Mouse (Mus musculus) forebrain, embryonic 12.5 days (tissue): ENCODE measurements around the gene Mtx1. TPM values are rescaled to one million over a fixed set of nuclear protein-coding genes. Genes with fewer than 3 reads are reported as not detected.

Source experiments
- ATAC-seq: fragments of 200-750 bp; cut with Nextera tagmentation; 2 replicates; pipeline ENCODE4 v1.8.0; 2017; ENCODE audit warnings: moderate TSS enrichment; ENCODE audit not compliant: low FRiP score
- H3K27ac ChIP-seq: fragments of 300-500 bp; sonication (generic); 2 replicates; pipeline ENCODE4 v1.5.1; 2016; ENCODE audit warnings: mild to moderate bottlenecking
- H3K27me3 ChIP-seq: fragments of 300-500 bp; sonication (generic); 2 replicates; pipeline ENCODE4 v1.6.1; 2016; ENCODE audit warnings: mild to moderate bottlenecking
- H3K36me3 ChIP-seq: fragments of 300-500 bp; sonication (generic); replicated peaks from 2 replicates; pipeline ENCODE4 v1.6.1; 2016; ENCODE audit warnings: mild to moderate bottlenecking
- H3K4me1 ChIP-seq: fragments of 300-500 bp; sonication (generic); 2 replicates; pipeline ENCODE4 v1.6.1; 2016
- H3K4me2 ChIP-seq: fragments of 300-500 bp; sonication (generic); 2 replicates; pipeline ENCODE4 v1.6.1; 2016; ENCODE audit warnings: mild to moderate bottlenecking, moderate library complexity
- H3K4me3 ChIP-seq: fragments of 300-500 bp; sonication (generic); replicated peaks from 2 replicates; pipeline ENCODE4 v1.5.1; 2016; ENCODE audit warnings: mild to moderate bottlenecking
- H3K9ac ChIP-seq: fragments of 300-500 bp; sonication (generic); 2 replicates; pipeline ENCODE4 v1.6.1; 2016; ENCODE audit warnings: mild to moderate bottlenecking
- H3K9me3 ChIP-seq: fragments of 300-500 bp; sonication (generic); 2 replicates; pipeline ENCODE4 v1.6.1; 2016
- WGBS: fragments of 180-500 bp; shearing (Covaris S2); methylation state at CpG from one replicate; pipeline ENCODE4 v1.1.7; 2016; 5-methylcytosine and 5-hydroxymethylcytosine counted together
- polyA plus RNA-seq: library from polyadenylated mRNA; unstranded; fragments of >200 nt; fragmentation: Nextera tagmentation; extraction: Ambion mirVana; gene quantifications from 2 replicates; pipeline ENCODE4 v1.2.1, GENCODE M21; 2016

The Mtx1 gene
- polyA plus RNA-seq, 1 experiment from 2014 or later, result 194 TPM

DNA sequence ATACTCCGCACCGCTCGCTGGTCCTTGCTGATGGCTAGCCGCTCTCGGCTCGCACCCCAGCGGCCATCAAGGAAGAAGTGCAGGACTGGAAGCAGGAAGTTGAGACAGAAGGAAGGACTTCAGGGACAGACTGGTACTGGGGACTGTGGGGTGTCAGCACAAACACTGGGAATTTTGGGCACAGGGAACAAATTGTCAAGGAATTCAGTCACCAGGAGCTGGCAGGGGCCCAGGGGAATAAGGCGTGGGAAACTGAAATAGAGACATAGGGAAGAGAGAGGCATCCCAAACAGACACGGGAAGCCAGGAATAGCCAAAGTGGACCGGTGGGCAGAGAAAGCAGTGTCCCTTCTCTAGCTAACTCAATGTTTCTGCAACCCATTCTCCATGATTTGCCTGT is 9.6 kb upstream of the Mtx1 start:
- Histone ChIP-seq H3K4me1 (no peaks in the 10 kb centered on the region), H3K4me3 (no peak overlapping the region), H3K27me3 (no peaks in the 10 kb centered on the region), H3K27ac (no peak overlapping the region), H3K9me3 (no peaks in the 10 kb centered on the region), H3K36me3 (peaks cover 79% of the 10 kb centered on the region), H3K9ac (no peak overlapping the region), H3K4me2 (no peak overlapping the region)
- WGBS, result 88% methylated on average over 10 of the region's 10 CpGs
- no peak for ATAC-seq

DNA sequence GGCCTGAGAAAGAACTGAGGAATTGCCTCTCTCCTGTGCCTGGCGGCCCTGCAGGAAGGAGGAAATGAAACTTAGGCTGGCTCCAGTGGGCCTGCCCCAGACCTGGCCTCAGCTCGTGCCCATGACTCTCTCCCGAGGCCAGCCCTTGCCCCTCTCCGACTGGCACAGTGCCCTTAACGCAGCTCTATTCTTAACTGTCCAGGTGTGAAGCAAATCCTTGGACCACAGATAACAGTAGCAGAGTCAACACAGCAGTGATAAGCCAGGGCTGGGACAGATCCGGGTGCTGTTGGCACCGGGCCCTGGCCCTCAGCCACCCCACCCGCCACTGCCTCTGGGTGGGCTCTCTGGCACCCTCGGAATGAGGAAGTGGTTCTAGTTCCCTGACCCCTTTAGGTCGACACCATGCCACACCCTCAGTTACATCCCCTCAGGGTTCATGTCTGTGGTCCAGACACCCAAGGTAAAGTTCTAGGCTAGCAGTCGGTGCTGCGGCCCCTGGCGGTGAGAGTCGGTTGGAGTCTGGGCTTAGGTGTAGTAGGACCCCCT is 6.7 kb upstream of the Mtx1 start:
- Histone ChIP-seq H3K27ac (peak overlapping the region; percentile 13; the same call in 1 of the 2 replicates), H3K9me3 (no peaks in the 10 kb centered on the region), H3K9ac (no peak overlapping the region), H3K27me3 (no peaks in the 10 kb centered on the region), H3K36me3 (peaks cover 56% of the 10 kb centered on the region), H3K4me1 (peaks cover 5% of the 10 kb centered on the region; the same call in 1 of the 2 replicates), H3K4me3 (no peak overlapping the region), H3K4me2 (no peak overlapping the region)
- no peak for ATAC-seq
- 90% methylated on average over 14 of the region's 14 CpGs for WGBS

DNA sequence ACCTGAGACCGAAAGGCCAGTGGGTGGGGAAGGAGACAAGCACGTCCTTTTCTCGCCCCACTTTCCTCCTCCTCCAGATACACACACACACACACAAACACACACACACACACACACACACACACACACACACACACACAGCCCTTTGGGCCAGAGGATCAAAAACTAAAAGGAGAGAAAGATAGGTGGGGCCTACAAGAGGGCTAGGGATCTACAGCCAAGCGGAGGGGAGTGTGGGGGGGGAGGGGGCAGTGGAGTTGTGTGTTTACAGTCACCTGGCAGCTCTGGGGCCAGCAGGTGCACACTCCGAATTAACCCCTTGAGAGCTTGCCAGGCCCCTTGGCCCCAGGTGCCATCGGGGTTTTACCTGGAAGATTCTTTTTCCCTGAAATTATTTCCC is 5.7 kb upstream of the Mtx1 start:
- H3K4me1 ChIP-seq, result peaks cover 13% of the 10 kb centered on the region
- no peaks in the 10 kb centered on the region for H3K27me3 ChIP-seq
- H3K4me2 ChIP-seq, result no peak overlapping the region
- no peak for ATAC-seq
- WGBS, result 78% methylated on average over 6 of the region's 6 CpGs
- peaks cover 46% of the 10 kb centered on the region for H3K36me3 ChIP-seq
- no peak overlapping the region for H3K4me3 ChIP-seq
- no peak overlapping the region for H3K27ac ChIP-seq
- no peaks in the 10 kb centered on the region for H3K9me3 ChIP-seq
- no peak overlapping the region for H3K9ac ChIP-seq

DNA sequence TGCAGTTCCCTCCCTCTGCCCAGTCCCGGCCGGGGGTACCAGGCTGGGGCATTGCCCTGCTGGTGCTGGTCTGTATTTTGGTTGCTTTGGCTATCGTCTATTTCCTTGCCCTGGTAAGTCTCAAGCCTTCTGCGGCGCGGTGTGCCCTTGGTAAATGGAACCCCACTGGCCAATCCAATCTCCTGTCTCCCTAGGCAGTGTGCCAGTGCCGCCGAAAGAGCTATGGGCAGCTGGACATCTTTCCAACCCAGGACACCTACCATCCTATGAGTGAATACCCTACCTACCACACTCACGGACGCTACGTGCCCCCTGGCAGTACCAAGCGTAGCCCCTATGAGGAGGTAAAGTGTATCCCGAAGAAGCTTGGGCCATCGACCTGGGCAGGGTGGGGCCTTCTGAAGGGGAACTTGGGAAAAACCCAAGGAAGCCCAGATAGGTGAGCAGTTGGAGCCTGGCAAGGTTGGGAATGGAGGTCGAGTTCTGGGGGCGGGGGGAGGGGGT is 4.9 kb upstream of the Mtx1 start:
- Histone ChIP-seq H3K36me3 (peaks cover 38% of the 10 kb centered on the region), H3K27ac (no peak overlapping the region), H3K9me3 (no peaks in the 10 kb centered on the region), H3K27me3 (no peaks in the 10 kb centered on the region), H3K9ac (no peak overlapping the region), H3K4me3 (no peak overlapping the region), H3K4me1 (peaks cover 18% of the 10 kb centered on the region), H3K4me2 (no peak overlapping the region)
- no peak for ATAC-seq
- 80% methylated on average over 16 of the region's 16 CpGs for WGBS

DNA sequence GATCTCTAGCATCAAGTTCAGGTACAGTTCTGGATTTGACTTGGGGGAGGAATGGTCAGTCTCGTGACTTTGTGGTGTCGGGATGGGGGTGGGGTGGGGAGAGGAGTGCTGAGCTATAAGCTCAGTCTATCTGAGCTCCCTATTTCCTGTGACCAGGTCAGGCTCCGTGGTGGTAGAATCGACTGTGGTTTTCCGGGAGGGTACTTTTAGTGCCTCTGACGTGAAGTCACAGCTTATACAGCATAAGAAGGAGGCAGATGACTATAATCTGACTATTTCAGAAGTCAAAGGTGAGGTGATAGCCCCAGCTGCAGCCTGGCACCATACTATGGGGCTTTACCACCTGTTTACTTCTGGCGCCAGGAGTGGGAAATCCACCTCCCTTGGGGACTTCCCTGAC is 4.5 kb upstream of the Mtx1 start:
- Histone ChIP-seq H3K27ac (no peak overlapping the region), H3K4me3 (no peak overlapping the region), H3K4me2 (no peak overlapping the region), H3K36me3 (peaks cover 33% of the 10 kb centered on the region), H3K9me3 (no peaks in the 10 kb centered on the region), H3K27me3 (no peaks in the 10 kb centered on the region), H3K4me1 (peaks cover 23% of the 10 kb centered on the region), H3K9ac (no peak overlapping the region)
- ATAC-seq, result no peak
- WGBS, result 76% methylated on average over 7 of the region's 7 CpGs

DNA sequence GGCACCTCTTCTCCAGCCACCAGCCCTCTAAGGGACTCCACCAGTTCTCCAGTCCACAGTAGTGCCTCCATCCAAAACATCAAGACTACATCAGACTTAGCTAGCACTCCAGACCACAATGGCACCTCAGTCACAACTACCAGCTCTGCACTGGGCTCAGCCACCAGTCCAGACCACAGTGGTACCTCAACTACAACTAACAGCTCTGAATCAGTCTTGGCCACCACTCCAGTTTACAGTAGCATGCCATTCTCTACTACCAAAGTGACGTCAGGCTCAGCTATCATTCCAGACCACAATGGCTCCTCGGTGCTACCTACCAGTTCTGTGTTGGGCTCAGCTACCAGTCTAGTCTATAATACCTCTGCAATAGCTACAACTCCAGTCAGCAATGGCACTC is 3.7 kb upstream of the Mtx1 start:
- Histone ChIP-seq H3K27me3 (no peaks in the 10 kb centered on the region), H3K4me3 (no peak overlapping the region), H3K27ac (no peak overlapping the region), H3K36me3 (peaks cover 25% of the 10 kb centered on the region), H3K4me1 (peaks cover 30% of the 10 kb centered on the region), H3K9ac (no peak overlapping the region), H3K9me3 (no peaks in the 10 kb centered on the region), H3K4me2 (no peak overlapping the region)
- ATAC-seq, result no peak
- WGBS, result 95% methylated on average over 2 of the region's 2 CpGs

DNA sequence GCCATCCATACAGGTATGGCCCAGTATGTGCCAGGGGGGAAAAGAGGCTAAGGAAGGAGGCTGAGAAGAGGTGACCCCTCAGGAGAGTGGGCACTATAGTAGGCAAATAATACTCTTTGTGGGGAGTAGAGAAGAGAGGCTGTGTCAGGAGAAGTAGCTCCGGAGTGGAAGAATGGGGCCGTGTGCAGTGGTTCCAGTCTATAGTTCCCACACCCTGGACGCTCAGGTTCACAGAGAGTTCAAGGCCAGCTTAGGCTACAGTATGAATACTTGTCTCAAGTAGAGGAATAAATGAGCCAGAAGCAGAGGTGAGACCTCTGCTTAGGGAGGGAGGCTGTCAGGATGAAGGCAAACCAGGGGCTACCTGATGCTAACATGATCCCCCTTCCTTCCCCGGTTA is 2.4 kb upstream of the Mtx1 start:
- ATAC-seq, result no peak
- Histone ChIP-seq H3K27me3 (no peaks in the 10 kb centered on the region), H3K36me3 (peaks cover 24% of the 10 kb centered on the region), H3K9ac (no peak overlapping the region), H3K4me3 (no peak overlapping the region), H3K4me2 (no peak overlapping the region), H3K27ac (no peak overlapping the region), H3K4me1 (peaks cover 43% of the 10 kb centered on the region), H3K9me3 (no peaks in the 10 kb centered on the region)
- 50% methylated on average over 4 of the region's 4 CpGs for WGBS

DNA sequence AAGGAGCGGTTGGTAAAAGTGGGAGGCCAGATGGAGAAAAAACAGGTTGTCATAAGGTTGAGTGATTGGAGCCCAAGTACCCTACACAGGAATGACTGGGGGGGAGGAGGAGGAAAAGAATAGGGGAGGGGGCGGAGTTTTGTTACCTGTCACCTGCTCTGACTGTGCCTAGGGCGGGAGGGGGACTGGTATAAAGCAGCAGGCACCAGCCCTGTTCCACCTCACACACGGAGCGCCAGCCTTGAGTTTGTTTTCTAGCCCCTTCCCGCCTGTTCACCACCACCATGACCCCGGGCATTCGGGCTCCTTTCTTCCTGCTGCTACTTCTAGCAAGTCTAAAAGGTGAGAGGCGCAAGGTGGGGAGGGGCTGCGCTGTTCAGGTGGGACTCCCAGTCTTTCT is 1.9 kb upstream of the Mtx1 start, which contains the start of gene Muc1:
Muc1 (plus strand) TSS at position 222 of the 400 bp plus-strand sequence.
- Histone ChIP-seq H3K27ac (peak within 1 kb of the TSS; percentile 98), H3K4me1 (peaks cover 48% of the 10 kb centered on the region), H3K9ac (peak within 1 kb of the TSS; percentile 92), H3K27me3 (no peaks in the 10 kb centered on the region), H3K4me2 (peak within 1 kb of the TSS; percentile 95), H3K4me3 (peak within 1 kb of the TSS; percentile 76), H3K36me3 (peaks cover 24% of the 10 kb centered on the region), H3K9me3 (no peaks in the 10 kb centered on the region)
- WGBS, result 36% methylated on average over 10 of the region's 10 CpGs
- no peak for ATAC-seq

DNA sequence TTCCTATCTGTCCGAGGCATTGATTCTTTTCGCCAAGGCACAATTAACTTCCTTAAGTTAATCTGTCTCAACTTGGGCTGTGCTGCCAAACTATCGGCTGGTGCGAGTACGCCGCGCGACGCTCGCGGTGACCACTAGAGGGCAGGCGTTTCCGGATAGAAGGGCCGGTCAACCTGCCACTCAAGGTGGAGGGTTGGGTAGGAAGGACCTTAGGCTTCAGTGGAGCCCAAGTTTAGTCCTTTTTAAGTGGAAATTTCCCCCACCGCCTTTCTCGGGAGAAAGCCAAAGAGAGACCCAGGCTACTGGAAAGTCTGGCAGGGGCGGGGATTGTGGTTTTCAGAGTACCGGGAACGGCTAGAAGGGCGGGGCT is 1.3 kb upstream of the Mtx1 start:
- Histone ChIP-seq H3K27me3 (no peaks in the 10 kb centered on the region), H3K36me3 (peaks cover 24% of the 10 kb centered on the region), H3K4me1 (peaks cover 54% of the 10 kb centered on the region), H3K4me2 (peak overlapping the region; percentile 95), H3K4me3 (peak overlapping the region; percentile 76), H3K27ac (peak overlapping the region; percentile 98), H3K9ac (peak overlapping the region; percentile 92; the same call in 1 of the 2 replicates), H3K9me3 (no peaks in the 10 kb centered on the region)
- ATAC-seq, result peak; percentile 25; the same call in 1 of the 2 replicates
- WGBS, result under 1% methylated on average over 20 of the region's 20 CpGs

DNA sequence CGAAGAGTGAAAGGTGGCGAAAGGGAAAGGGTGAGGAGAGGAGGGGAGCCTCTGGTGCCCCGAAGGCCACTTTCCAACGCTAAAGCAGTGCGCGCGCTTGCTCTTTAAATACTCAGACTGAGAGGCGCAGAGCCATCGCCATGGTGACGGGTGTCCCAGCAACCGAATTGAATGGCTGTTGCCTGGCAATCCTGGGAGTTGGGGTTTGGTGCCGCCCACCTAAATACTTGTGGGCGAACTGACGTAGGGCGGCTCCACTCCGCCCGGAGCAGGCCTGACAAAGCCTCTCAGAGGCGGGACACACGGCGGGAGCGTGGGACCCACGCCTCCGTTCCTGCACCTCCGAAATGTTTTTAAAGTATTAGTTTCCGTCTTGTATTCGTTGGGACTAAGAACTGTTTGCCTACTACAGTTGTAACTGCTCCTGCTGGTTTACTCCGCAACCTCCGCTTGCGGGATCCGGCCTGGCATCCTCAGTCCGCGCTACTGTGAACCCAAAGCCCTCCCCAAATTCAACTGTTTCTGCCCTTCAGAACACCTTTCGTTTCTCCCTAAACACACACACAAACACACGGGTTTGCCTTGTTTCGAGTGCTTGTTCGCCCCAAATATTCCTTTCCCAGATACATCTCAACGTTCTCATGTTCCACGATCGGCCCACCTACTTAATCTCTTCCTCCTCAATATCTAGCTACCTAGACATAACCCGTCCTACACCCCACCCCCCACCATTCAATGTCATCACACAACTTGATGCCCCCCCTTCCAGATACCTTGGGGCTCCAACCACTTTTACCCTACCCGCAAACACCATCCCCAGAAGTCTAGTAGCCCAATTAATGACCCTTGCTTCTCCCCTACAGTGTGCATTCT is 655 bp upstream of the Mtx1 start:
- Histone ChIP-seq H3K4me2 (peak overlapping the region; percentile 95), H3K4me3 (peak overlapping the region; percentile 76), H3K9ac (peak overlapping the region; percentile 92), H3K27ac (peak overlapping the region; percentile 98), H3K36me3 (peaks cover 29% of the 10 kb centered on the region), H3K4me1 (peaks cover 61% of the 10 kb centered on the region), H3K9me3 (no peaks in the 10 kb centered on the region), H3K27me3 (no peaks in the 10 kb centered on the region)
- WGBS, result 1% methylated on average over 41 of the region's 41 CpGs
- ATAC-seq, result peak; percentile 85

DNA sequence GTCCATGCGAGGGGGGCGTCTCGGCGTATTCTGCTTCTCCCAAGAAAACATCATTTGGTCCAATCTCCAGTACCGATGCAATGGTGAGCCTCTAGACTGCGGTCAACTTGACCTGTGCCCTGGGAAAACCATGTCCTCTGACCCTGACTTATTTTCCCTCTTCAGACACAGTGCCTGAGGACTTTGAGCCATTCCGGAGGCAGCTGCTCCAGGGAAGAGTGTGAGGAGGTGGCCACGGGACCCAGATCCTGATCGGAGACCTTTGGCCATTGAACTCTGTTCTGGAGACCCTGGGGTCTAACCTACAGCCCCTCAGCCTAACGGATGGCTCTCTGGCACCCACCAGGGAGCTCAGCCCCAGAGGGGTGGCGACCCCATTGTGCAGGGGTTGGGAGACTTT is 527 bp downstream of the Mtx1 start:
- H3K4me2 ChIP-seq, result peak overlapping the region; percentile 95
- ATAC-seq, result no peak
- WGBS, result 1% methylated on average over 11 of the region's 11 CpGs
- peak overlapping the region; percentile 76 for H3K4me3 ChIP-seq
- peak overlapping the region; percentile 98 for H3K27ac ChIP-seq
- peak overlapping the region; percentile 92 for H3K9ac ChIP-seq
- H3K27me3 ChIP-seq, result no peaks in the 10 kb centered on the region
- H3K4me1 ChIP-seq, result peaks cover 67% of the 10 kb centered on the region
- H3K9me3 ChIP-seq, result no peaks in the 10 kb centered on the region
- H3K36me3 ChIP-seq, result peaks cover 39% of the 10 kb centered on the region

DNA sequence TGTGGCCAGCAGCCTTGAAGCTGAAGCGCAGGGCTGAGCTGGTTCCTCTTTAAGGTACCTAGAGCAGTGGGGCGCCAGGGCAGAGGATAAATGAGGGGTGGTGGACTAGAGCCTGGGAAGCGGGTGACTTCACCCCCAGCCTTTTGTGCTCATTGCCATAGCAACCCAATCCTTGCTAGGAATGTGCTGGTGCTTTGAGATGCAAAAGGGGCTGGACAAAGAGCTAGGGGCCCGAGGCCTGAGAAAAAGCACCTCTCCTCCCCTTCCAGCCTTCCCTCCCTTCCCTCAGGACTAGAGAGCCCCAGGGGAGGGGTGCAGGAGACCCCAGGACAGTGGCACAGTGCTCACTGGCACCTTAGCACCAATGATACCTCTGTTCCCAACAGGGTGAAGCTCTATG is 970 bp downstream of the Mtx1 start:
- H3K27ac ChIP-seq, result peak overlapping the region; percentile 98
- H3K4me3 ChIP-seq, result peak overlapping the region; percentile 76
- peak; percentile 77 for ATAC-seq
- H3K27me3 ChIP-seq, result no peaks in the 10 kb centered on the region
- peaks cover 44% of the 10 kb centered on the region for H3K36me3 ChIP-seq
- H3K9me3 ChIP-seq, result no peaks in the 10 kb centered on the region
- 4% methylated on average over 4 of the region's 4 CpGs for WGBS
- H3K9ac ChIP-seq, result peak overlapping the region; percentile 92
- H3K4me2 ChIP-seq, result peak overlapping the region; percentile 95
- H3K4me1 ChIP-seq, result peaks cover 71% of the 10 kb centered on the region
